Mouse (Mus musculus): ENCODE results near the gene Mapk3. TPM values are rescaled to one million over a fixed set of nuclear protein-coding genes. Genes with fewer than 3 reads are reported as not detected.
A peak's percentile ranks its signal among the peaks of the same experiment; 100 is the strongest.
"Not testable (repeated sequence)": the region's sequence is repeated elsewhere in the genome, so short reads cannot be mapped to it uniquely, and the experiment has no call there.

Mapk3 gene
- total RNA-seq (2021) = 10 to 100 TPM; 37.2 to 46.7 TPM
- long read RNA-seq, experiment 1, transcript Mapk3-202 (9 exons, 1,800 nt) = major isoform, 14 of 19 reads
- long read RNA-seq, experiment 1, partial matches to known transcripts = 4 of 19 reads
- long read RNA-seq, experiment 1, other reads (novel, unspliced or antisense) = 0 of 19 reads
- long read RNA-seq, experiment 2, transcript Mapk3-202 (9 exons, 1,800 nt) = major isoform, 9 of 10 reads
- long read RNA-seq, experiment 2, partial matches to known transcripts = 1 of 10 reads
- long read RNA-seq, experiment 2, other reads (novel, unspliced or antisense) = 0 of 10 reads

DNA sequence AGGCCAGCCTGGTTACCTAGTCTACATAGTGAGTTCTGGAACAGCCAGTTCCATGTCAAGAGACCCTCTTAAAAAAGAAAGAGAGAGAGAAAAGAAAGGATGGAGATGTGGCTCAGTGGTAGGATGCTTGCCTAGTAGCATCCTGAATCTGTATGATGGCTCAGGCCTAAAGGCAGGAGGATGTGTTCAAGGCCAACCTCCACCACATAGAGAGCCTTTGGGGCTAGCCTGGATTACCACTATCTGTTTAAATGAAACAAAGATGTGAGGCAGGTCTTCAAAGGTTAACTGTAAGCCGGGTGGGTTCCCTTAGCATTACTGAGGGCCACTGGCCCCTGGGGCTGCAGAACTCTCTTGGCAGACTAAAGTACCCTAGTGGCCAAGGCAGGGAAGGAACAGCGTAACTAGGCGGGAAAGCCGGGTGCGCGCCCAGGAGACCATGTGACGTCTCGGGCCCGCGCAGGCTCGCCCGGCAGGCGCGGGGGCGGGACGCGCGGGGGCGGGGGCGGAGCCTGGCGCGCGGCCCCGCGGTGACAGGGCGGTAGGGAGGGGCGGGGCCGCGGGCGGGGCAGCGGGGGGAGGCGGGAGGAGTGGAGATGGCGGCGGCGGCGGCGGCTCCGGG lies at the start of gene Mapk3:
Gene Mapk3 (plus strand): TSS at position 552 of the 622 bp plus-strand sequence.
- peak; percentile 90 to 94 for DNase-seq

DNA sequence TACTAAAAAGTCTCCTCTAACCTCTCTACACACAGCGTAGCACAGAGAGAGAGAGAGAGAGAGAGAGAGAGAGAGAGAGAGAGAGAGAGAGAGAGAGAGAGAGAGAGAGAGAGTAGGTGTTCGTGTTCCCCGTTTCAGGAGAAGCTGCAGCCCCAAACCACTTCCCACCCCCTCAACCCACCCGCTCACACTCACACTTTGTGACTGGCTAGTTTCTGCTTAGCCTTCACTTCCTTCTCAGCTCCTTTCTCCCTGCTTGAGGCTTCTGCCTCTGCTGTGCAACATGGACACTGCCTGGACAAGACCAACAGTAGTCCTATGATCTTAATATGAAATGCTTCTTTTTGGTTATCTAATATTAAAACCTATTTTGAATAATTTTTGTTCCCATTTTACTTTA lies 49.1 kb upstream of the Mapk3 start:
- no peak for DNase-seq

DNA sequence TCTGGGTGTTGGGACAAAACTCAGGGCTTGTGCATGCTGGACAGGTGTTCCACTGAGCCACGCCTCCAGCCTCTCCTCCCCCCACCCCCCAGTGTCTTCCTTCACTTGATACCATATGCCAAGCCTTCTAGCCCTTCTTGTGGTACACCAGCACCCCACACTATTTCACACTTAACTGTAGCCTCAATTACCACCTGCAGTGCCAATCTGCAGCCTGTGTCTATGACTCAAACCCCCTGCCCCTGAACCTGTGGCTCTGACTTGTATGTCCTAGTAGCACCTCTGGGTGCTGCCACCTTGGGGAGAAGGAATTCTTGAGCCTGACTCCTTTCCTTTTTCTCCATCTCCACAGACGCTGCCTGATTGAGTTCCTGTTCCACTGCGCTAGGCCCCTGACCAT lies 47.5 kb upstream of the Mapk3 start:
- no peak for DNase-seq

GRCm38 (mm10) chr7:126715679-126716078 lies 43.7 kb upstream of the Mapk3 start:
- DNase-seq = no peak

DNA sequence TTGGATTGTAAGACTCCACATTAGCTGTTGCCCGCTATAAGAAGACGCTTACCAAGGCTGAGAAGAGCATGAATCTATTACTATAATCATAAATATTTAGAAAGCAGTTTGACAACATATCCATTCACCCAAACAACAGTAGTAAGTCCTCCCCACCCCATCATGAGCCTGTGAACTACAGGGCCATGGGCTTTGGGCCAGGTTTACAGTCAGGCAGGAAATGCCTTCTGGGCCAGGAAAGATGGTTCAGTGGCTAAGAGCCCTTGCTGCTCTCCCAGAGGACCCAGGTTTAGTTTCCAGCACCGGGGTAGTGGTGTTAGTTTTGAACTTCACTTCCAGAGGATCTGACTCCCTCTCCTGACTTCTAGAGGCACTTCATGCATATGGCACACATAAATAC lies 41.8 kb upstream of the Mapk3 start:
- no peak for DNase-seq

DNA sequence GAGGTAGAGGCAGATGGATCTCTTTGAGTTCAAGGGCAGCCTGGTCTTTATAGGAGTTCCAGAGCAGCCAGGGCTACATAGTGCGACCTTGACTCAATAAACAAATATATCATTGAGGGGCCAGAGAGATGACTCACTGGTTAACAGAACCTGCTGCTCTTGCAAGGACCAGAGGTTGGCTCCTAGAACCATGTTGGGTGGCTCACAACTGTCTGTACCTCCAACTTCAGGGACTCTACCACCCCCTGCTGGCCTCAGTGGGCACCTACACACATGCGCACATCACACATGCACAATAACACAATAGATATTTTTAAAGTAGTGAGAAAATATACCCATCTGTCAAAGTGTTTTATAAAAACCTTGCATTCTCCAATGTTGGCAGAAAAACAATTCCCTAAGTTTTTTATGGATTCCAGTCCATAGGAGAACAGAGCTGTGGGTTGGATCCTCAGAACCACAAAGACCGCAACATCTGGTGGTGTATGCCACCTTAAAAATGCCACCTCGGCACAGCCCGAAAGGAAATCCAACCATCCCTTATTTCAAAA lies 40.5 kb upstream of the Mapk3 start:
- DNase-seq = no peak

- DNase-seq = no peak
Measured at GRCm38 (mm10) chr7:126721635-126722034, 37.8 kb upstream of the Mapk3 start.

DNA sequence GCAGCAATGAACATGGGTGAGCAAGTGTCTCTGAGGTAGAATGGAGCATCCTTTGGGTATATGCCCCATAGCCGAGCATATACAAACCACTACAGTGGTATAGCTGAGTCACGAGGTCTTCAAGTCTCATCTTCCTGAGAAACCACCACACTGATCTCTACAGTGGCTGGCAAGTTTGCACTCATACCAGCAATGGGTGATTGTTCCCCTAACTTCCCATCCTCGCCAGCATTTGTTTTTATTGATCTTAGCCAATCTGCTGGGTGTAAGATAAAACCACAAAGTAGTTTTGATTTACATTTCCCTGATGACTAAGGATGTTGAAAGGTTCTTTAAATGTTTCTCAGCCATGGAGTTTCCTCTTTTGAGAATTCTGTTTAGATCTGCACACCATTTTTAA lies 34.3 kb upstream of the Mapk3 start:
- DNase-seq = no peak

GRCm38 (mm10) chr7:126725667-126726066 lies 33.7 kb upstream of the Mapk3 start:
- DNase-seq = no peak

DNA sequence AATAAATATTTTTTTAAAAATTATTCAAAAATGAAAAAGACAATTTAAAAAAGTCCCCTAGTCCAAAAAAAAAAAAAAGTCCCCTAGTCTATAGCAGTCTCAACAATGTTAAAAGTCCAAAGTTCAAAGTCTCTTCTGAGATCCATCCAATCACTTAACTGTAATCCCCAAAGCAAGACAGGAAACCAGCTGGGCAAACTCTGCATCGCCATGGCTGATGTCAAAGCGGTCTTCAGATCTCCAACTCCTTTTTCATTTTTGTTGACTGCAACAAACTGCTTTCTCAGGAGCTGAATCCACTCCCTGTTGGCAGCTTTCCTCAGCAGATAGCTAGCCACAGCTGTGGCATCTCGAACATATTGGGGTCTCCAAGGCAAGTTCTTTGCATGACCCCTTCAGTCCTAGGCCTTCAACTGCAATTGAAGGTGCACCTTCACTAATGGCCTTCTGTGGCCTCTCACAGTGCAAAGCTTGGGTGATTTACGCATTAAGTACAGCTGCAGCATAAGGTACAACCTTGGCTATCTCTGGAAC lies 29.1 kb upstream of the Mapk3 start:
- DNase-seq = not testable (repeated sequence)

DNA sequence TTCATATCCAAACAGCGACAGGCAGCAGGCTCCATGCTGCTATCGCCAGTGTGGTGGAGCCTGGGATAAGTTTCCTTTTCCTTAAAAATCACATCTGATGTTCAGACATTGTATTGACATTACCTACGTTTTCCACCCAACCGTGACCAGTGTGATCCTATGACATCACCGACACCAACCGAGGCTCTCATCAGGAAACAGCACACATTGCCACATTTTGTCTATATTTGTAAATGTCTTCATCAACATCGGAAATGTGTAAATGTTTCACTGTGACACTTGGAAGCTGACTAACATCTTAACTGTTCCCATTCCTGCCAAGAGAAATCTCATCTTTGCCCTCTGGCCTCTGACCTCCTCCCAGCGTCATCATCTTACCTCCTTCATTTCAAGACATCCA lies 23.3 kb upstream of the Mapk3 start:
- no peak for DNase-seq

DNA sequence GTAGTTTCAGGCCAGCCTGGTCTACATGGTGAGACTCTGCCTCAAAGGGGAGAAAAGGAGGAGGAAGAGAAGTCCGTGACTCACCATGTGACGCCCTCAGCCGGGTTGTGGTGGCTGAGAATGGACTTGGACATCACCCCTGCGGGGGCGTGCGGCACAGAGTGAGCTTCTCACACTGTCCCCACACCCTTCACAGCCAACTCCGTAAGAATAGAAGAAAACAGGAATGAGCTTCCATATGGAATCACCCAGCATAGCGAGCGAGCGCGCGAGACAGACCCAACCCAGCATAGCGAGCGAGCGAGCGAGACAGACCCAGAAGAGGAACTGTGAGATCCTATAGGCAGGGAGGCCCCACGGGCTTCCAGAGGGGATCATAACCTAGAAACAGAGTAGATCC lies 19.9 kb upstream of the Mapk3 start:
- no peak for DNase-seq

DNA sequence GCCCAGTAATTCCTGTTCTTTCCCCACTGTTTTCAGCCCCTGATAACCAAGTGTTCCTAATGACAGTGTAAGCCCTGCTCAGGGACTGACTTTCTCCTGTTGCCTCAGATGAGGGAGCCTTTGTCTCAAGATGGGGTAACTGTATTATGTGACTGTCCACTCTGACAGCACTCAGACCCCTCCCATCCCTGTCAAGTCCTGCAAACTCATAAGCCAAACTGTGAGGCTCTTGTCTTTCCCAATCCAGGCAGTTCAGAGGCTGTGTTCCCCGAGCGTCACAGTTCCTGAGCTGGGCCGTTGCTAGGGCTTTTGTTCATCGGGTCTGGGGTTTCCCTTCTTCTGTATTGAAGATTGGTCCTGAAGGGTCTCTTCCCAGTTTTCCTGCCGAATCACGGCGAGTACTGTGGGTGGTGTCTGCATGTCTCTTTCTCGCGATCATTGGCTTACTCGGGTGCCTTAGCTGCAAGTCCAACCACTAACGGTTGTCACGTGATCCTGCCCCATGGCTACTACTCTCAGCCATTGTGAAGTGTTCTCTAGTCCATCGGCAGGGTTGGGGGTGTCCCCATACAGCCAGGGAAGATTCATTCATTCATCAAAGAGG lies 19.2 kb upstream of the Mapk3 start:
- no peak for DNase-seq

GRCm38 (mm10) chr7:126740977-126741376 lies 18.4 kb upstream of the Mapk3 start:
- no peak for DNase-seq

GRCm38 (mm10) chr7:126741452-126741851 lies 17.9 kb upstream of the Mapk3 start:
- no peak for DNase-seq

DNA sequence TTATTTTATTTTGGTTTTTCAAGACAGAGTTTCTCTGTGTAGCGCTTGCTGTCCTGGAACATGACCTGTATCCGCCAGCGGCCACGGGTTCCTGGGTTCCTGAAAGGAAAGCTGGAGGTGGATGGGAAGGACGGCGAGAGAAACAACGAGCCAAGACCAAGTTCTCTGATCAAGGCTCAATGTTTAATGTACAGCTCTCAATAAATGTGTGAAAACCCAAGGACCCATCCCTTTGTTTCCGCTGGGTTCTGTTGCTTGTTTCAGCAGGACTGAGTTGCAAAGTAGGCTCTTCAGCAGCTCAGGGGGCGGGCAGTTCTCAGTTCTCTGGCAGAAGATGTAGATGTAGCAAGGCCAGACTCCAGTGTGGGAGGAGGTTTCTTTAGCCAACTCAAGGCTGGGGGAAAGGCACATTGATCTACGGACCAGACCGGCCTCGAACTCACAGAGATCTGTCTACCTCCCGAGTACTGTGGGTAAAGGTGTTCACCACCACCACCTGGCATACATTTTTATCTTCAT lies 17.4 kb upstream of the Mapk3 start:
- no peak for DNase-seq

- peak in 1 of 2 experiments; percentile 68 for DNase-seq
Measured at GRCm38 (mm10) chr7:126746066-126746465, 13.3 kb upstream of the Mapk3 start.

- DNase-seq = peak in 1 of 2 experiments; percentile 56
Measured at GRCm38 (mm10) chr7:126746798-126747197, 12.6 kb upstream of the Mapk3 start.

DNA sequence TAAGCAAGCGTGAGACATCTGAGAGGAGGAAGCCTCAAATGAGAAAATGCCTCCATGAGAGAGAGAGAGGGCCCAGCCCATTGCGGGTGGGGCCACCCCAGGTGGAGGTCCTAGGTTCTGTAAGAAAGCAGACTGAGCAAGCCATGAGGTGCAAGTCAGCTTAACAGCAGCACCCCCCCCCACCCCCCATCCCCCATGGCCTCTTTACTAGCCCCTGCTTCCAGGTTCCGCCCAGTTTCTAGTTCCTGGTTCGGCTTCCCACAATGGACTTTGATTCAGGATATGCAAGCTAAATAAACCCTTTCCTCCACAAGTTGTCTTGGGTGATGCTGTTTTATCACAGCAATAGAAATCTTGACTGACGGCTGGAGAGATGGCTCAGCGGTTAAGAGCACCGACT lies 10.6 kb upstream of the Mapk3 start:
- no peak for DNase-seq

DNA sequence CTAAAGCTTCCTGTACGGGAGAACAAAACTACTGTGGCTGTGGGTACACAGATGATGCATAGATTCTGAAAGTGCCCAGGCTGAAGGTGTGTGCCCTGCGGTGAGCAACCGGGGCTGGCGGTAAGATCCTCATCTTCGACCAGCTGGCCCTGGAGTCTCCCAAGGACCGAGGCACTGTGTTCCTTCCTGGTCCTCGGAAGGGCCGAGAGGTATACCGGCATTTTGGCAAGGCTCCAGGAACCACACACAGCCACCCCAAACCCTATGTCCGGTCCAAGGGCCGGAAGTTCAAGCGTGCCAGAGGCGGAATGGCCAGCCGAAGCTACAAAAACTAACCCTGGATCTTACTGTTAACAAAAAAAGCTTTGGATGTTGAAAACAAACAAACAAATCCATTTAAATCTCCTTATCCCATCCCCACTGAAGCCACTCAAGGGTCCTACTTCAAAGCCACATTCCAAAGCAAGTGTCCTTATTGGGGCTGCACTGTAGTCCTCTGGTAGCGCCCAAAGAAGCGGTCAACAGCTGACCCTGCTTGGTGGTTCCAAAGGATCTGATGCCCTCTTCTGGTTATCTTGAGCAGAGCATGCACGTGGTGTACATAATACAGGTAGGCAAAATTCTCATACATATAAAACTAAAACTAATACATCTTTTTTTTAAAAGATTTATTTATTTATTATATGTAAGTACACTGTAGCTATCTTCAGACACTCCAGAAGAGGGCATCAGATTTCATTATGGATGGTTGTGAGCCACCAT lies 9.6 kb upstream of the Mapk3 start:
- no peak for DNase-seq

- peak; percentile 84 to 90 for DNase-seq
Measured at GRCm38 (mm10) chr7:126754866-126755265, 4.5 kb upstream of the Mapk3 start.

- no peak for DNase-seq
Measured at GRCm38 (mm10) chr7:126758539-126758938, 862 bp upstream of the Mapk3 start.

Data from heart, adult 18-20 months (tissue).